Mouse (Mus musculus): ENCODE results near the gene Tshz2.
"Not testable (repeated sequence)": the region's sequence is repeated elsewhere in the genome, so short reads cannot be mapped to it uniquely, and the experiment has no call there.

Tshz2 gene

DNA sequence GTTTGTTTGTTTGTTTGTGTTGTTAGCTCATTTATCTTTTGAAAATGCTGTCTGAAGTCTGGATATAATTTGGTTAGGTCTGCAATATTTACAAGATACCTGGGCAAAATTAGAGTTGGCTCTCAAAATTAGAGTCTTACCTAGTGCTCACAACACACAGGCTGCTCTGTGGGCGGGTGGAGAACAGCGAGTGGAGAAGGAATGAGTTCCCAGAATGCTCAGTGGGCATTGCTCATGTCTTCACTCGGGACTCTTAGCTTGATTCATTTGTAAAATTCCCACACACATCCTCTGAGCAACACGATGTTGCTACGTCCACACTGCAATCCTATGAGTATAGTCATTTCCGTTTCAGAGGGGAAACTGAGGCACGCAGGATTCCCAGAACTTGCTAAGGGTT, 180.1 kb downstream of the Tshz2 start:
- no peak for DNase-seq (ENCODE audit: low read depth)

DNA sequence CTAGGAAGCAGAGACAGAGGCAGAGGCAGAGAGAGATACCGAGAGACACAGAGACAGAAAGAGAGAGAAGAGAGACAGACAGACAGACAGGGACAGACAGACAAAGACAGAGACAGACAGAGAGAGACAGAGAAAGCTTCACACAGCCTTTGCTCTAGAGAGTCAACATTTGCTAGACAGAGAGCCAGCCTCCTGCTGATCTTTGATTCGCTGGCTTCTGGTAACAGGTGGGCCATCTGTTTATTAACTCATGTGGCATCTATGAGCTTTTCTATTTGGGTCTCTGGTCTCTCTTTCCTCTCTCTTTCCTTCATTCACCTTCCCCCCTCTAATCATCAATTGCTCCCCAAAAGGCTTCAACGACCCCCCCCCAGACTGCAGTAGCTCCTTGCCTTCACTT, 181.5 kb downstream of the Tshz2 start:
- no peak for DNase-seq (ENCODE audit: low read depth)

DNA sequence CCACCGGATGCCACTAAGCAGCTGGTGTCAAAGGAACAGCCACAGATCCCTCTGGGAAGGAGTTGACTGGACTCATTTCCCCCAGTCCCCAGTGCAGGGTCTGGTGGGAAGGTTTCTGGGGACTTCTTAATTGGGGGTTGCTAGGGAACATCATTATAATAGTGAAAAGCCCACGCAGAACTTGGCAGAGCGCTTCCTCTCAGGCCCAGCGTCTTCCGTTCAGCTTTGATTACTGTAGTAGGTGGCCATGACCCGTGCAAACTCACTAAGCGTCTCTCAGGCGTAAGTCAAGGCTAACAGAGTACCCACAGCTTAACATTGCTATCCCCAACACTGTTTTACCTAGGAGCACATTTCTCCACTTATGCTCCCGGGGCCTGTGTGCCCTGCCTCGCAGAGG, 181.9 kb downstream of the Tshz2 start:
- DNase-seq (ENCODE audit: low read depth), result no peak

DNA sequence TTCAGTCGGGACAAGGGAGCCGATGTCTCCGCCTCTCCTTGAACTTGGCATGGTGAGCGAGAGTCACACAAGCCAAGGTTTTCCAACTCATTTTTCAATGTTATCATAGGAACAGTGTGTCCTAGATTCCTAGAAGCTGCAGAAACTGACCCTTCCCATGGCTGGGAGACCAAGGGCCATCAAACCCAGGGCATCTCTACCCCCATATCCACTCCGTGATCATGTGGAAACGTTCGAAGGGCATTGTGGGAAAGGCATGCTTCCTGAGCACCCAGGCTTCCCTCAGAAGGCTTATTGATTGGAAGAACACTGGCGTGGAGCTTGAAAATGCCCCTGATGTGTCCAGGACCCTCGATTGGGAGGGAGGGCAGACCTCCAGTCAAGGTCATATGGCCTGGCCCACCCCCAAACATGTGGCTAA, 188.2 kb downstream of the Tshz2 start:
- no peak for DNase-seq (ENCODE audit: low read depth)

DNA sequence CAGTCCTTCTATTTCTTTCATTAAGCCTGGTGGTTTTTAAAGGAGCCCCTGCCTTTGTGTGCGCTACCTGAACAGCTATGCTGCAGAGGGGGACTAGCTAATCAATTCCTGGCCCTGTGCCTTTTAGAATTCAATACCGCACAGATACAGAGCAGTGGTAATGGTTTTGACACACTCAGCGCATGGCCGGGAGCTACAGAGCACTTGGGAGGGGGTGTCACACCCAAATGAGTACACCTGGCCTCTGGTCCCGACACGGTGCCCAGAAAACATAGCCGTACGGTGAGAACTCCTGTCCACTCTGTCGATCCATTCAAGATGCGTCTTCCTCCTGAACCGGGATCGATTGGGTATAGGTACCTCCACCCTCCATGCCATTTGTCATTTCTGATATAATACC, 193.1 kb downstream of the Tshz2 start:
- DNase-seq (ENCODE audit: low read depth), result no peak

DNA sequence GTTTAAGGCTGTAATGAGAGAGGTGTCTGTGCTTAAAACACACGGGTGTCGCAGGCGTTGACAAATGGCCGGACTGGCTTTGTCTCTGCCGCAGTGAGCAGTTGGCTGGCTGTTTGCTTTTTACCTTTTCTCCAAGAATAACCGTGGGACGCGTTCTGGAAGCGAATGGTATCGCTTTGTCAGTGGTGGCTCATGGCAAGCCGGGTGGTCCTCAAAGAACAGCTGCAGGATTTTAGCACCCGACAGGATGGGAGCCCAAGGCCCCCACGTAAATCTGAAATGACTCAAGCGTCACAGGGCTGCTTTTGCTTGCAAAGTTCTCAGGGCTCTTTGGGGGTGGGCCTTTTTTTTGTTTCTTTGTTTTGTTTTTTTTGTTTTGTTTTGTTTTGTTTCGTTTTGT, 193.5 kb downstream of the Tshz2 start:
- DNase-seq (ENCODE audit: low read depth), result no peak

DNA sequence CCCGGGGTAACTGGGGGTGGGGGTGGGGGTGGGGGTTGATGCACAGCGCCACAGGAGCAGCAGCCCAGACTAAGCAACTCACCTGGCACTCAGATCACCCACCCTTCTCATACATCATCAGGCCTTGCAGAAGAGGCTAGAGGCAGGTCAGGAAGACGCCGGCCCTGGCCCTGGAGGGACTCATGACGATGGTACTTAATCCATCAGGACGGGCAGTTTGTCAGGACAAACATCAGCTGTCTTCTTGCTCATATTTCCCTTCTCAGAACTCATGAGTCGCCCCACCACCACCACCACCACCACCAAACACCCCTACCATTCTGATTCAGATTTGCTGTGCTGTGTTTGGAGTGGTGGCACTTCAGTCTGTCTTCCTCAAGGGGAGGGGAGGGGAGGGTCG, 194.0 kb downstream of the Tshz2 start:
- DNase-seq (ENCODE audit: low read depth), result no peak

DNA sequence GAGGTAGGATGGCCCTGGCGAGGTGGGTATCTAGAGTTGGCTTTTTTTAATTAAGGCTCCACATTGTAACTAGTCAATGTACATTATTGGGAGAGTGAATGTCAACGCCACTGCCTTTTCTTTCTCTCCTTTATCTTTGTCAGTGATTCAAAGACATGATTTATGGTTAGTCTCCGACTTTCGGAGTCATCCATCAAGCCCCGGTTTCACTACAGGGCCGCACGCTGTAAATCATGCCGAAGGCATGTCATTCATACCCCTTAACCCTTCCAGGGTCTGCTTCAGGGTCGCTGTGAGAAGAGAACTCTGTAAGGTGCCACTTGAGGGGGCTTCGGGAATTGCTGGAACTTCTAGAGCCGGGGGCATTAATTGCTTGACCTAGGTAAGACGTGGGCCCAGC, 199.4 kb downstream of the Tshz2 start:
- DNase-seq (ENCODE audit: low read depth), result no peak

DNA sequence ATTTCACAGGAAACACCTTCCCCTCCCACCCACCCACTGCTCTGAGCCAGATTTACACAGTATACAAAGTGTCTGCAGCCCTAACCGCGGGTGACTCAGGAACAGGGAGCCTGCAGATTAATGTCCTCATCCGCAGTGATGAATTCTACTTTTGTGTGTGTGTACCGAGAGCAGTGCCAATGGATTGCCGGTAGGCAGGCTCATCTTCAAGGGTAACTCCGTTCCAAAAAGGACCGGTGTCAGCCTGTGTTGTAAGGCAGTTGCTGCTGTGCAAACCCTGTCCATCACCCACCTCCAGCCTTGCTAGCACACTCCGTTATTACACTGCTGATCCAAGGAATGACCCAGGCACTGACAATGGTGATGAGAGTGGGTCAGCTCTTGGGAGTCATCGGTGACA, 200.8 kb downstream of the Tshz2 start:
- DNase-seq (ENCODE audit: low read depth), result no peak

DNA sequence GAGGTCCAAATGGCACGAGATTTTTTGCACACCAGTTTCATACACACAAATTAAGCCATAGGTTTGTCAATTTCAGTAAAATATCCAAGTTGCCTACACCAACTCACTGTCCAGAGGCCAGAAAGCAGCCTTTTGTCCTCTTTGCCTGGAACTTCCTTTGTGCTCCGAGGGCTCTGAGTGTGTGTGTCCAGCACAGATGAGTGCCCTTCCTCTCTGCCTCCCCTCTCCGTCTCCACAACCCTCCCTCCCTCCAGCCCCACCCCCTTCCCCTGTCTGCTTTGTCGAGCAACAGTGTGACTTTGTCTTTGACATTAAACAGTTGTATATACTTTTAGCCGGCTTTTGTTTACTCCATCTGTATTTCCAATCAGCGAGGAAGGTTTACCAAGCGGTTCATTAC, 201.8 kb downstream of the Tshz2 start:
- no peak for DNase-seq (ENCODE audit: low read depth)

DNA sequence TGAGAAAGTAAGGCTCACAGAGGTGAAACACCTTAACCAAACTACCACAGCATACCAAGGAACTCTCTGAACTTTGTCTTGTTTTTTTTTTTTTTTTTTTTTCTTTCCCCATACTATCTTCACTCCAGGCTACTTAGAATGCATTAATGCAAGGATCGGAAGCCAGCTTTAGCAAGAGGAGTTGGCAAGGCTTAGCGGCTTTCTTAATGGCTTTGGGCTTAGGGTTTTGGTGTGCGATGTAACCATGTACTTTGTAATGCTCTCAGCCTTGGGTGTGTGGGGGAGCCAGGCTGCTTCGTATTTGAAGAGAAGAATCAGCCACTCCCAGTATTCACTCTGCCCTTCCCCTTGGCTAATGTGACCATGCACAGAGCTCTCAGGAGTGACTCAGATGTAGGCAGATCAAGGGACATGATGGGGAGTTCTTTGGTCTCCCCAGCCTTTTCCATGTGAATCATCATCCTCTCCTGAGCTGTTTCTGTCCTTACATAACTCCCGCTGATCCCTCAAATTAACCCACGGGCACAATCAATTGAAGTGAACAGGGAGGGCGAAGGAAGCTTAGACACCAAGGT, 204.3 kb downstream of the Tshz2 start:
- peak; percentile 16 for DNase-seq (ENCODE audit: low read depth)

DNA sequence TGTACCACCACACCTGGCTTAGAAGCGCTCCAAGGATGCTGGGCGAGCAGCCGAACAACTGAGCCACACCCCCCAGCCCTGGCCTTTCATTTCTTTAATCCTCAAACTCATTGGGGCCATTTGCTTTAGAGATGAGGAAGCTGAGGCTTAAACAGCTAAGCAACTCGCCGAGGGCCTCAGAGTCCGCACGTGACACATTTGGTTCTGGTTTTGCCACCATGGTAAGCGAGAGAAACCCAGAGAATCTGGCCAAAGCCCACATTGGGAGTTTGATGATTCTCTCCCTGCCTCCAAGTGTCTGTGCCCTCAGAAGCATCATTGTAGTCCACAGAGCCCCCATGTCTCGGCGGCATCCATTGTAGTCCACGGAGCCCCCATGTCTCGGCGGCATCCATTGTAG, 205.7 kb downstream of the Tshz2 start:
- DNase-seq (ENCODE audit: low read depth), result no peak

DNA sequence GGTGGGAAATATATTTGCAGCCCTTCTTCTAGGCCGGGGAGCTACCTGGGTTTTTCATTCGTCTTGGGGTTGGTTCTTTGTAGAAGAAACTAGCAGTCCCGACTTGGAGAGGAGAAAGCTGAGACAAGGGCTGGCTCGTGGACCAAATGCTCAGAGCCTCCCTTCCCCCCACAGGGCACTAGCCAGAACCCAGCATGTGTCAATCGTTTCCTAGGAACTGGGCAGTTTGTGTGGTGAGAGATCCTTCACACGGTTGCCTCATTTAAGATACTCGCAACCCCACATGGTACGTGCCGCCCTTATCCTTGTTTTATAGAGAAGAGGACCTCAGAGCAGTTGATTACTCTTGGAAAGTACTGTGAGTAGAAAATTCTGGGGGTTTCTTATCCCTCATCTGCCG, 208.6 kb downstream of the Tshz2 start:
- no peak for DNase-seq (ENCODE audit: low read depth)

DNA sequence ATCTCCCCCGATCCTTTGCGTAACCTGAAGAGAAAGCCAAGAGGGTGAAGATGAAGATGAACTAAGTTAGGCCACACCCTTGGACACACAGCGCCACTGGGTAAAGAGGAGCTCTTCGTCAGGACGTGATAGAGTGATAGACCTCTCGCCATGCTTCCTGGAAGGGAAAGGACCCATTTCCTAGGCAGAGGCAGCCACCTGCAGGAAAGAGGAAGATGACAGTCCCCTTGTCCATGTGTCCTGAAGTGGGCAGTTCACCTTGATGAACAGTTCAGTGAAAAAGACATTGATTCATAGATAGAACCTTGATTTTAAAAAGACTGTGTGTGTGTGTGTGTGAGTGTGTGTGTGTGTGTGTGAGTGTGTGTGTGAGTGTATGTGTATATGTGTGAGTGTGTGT, 209.7 kb downstream of the Tshz2 start:
- no peak for DNase-seq (ENCODE audit: low read depth)

DNA sequence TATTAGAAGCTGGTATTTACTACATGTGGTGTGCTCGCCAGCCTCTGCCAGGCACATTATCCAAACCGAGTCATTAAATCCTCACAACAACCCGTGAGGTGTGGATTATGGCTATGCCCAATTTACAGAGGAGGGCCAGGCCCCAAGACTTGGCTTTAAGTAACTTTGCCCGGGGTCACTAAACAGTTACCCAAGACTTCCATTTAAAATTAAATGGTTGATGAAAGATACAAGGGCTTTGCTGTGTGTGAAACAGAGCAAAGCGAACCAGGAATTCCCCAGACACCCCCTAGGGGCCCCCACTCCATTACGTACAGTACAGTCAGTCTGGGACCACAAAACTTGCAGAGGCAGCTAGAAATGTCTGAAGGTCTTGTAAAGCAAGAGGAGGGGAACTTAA, 210.7 kb downstream of the Tshz2 start:
- no peak for DNase-seq (ENCODE audit: low read depth)

DNA sequence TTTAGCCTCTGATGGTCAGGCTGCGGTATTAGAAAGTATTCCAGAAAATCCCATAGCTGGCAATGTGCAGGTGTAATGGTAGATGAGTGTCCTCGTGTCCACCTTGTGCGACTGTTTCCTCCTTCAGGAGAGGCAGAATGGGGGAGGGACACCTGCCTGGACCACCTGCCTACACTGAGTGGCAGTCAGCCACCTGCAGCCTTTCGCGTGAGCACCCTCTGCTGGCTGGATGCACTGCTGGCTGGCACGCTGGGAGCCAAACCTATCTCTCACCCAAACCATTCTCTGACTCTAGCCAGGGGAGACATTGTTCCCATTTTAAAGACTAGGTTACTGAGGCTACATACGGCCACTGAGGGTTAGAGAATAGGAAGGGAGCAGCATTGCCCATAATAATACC, 216.3 kb downstream of the Tshz2 start:
- DNase-seq (ENCODE audit: low read depth), result no peak

DNA sequence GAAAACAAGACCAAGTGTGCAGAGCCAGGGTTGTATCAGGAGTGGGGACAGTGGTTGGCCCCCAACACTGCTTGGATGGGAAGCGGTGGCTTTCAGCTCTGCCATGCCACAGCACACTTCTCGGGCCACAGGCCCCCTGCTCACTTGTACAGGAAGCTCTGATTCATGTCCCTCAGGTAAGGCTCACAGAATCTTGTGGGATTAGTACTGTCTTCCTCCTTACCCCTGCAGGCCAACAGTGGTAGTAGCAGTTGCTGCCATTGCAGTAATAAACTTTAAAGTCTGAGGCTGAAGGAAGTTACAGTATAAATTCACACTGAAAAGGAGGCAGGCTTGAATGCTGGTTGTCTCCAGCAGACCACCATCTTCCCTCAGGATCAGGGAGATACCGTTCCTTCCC, 216.7 kb downstream of the Tshz2 start:
- no peak for DNase-seq (ENCODE audit: low read depth)

DNA sequence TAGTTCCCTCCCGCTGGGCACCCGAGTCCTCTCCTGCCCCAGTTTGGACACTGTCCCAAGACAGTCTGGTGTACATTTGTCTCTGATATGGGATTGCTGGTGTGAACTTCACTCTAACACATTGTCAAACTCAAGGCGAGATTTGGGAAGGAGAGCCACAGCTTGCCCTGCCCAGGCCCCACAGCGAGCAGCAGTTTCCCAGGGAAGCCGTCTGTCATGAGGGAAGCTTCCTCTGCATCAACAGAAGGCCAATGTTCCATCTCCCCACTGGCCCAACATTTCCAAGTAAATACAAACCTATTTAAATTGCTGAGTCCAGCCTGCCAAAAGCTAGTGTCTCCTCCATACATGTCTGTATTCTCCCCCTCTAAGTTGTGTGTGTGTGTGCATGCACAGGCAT, 218.8 kb downstream of the Tshz2 start:
- no peak for DNase-seq (ENCODE audit: low read depth)

DNA sequence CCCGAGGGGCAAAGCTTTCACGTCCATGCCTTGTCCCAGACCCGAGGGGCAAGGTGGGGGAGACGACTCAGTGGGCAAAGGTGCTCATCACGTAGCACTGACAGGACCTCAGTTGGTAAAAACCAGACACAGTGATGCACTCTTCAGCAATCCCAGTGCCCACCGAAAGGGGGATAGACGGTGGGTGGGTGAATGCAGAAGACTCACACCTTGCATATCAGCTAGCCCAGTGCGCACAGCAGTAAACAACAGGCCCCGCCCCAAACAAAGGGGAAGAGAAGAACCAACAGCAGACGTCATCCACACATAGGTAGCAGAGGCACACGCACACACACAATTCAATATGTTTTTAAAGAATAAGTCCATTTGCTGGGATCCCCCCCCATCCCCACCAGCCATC, 221.7 kb downstream of the Tshz2 start:
- DNase-seq (ENCODE audit: low read depth), result no peak

DNA sequence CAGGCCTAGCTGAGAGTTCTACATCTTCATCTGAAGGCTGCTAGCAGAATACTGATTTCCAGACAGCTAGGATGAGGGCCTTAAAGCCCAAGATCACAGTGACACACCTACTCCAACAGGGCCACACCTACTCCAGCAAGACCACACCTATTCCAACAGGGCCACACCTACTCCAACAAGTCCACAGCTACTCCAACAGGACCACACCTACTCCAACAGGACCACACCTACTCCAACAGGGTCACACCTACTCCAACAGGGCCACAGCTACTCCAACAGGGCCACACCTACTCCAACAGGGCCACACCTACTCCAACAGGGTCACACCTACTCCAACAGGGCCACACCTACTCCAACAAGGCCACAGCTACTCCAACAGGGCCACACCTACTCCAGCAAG, 224.2 kb downstream of the Tshz2 start:
- not testable (repeated sequence) for DNase-seq (ENCODE audit: low read depth)

DNA sequence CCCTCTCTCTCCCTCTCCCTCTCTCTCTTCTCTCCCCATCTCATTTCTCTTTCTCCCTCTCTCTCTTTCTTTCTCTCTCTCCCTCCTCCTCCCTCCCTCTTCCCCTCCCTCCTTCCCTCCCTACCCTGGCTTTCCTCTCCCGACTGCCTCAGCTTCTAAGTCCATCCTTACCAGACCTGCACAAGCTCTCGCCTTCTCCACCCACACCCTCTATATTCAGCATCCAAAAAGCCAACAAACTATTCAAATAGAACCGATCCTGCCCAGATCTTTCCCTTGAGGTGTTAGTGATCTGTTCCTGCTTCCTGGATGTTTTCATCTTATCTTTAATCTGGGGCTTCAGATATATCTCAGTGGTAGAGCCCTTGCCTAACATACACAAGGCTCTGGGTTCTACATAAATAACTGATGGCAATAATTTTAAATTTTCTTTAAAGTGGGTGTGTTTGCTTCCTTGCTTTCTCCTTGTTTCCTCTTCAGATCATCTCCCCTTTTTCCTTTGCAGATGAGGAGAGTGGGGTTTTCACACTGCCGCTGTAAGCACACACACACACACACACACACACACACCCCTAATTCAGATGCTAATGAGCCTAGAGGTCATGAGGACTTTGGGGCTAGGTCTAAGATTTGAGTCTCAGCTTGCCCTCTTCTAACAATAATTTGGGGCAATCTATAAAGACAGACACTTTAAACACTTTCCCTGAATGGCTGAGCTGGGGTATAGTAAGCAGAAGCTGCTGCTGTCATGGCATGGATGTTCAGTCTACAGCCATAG, 226.5 kb downstream of the Tshz2 start:
- DNase-seq (ENCODE audit: low read depth), result no peak

DNA sequence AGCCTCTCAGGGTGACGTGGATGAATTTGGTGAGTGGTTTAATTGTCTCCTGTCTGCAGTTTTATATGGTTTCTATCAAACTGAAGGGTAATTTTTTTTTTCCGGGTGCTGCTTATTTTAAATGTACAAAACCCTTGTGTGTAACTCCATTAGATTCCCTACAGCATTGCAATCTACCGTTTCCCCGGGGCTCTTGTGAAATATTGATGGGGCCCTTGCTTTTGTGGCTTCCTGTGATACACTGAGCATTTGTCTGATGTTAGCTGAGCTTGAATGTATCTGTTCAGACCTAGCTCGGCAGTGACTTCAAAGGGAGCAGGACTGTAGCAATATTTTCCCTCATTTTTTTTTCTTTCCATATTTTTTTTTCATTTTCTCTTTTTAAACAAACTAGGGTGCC, 228.1 kb downstream of the Tshz2 start:
- no peak for DNase-seq (ENCODE audit: low read depth)

DNA sequence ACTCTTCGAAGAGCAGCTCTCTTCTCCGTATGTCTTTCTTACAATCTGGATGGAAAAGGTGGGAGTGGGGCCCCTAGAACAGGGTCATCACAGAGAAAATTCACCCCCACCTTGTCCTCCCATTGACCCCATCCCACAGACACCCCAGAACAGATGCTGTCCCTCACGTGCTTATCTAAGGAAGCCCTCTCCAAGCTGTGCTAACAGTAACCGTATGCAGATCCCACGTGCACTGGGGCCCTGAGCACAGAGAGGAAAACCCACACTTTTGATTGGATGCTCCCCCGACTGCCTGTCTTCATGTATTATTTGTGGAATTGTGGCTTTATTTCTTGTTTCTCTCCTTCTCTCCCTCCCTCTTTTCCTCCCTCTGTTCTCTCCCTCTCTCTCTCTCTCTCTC, 229.9 kb downstream of the Tshz2 start:
- no peak for DNase-seq (ENCODE audit: low read depth)

DNA sequence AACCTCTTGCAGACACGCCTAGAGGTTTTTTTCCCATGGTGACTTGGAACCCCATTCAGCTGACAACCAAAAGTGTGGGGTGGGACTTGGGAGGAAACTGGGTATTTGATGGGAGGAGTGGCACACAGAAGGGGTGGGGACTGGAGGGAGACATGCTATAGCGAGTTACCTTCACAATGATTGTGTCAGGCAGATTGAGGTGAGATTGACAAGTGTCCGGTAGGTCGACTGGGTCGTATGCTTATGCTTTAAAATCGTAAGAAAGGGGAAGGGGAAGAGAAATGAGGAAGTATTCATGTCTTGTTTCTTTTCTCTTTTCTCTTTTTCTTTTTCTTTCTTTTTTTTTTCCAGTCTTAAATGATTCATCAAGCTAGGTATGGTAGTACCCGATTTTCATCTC, 236.7 kb downstream of the Tshz2 start:
- DNase-seq (ENCODE audit: low read depth), result no peak
